Mouse (Mus musculus) embryonic facial prominence, embryonic 14.5 days (tissue): ENCODE measurements around the gene Atg10. TPM values are rescaled to one million over a fixed set of nuclear protein-coding genes. Genes with fewer than 3 reads are reported as not detected.
A peak's percentile ranks its signal among the peaks of the same experiment; 100 is the strongest.

ENCODE experiments used
- ATAC-seq: fragments of 200-750 bp; cut with Nextera tagmentation; 2 replicates; pipeline ENCODE4 v1.8.0; 2017; ENCODE audit warnings: low read depth, moderate number of reproducible peaks, moderate TSS enrichment
- DNase-seq: peaks from one replicate; pipeline ENCODE4 v3.0.0-alpha.2; 2015; ENCODE audit warnings: low spot score
- H3K27ac ChIP-seq: fragments of 300-500 bp; sonication (generic); replicated peaks from 2 replicates; pipeline ENCODE4 v1.5.1; 2014; ENCODE audit warnings: low read depth, mild to moderate bottlenecking, low read length, moderate library complexity
- H3K27me3 ChIP-seq: fragments of 300-500 bp; sonication (generic); replicated peaks from 2 replicates; pipeline ENCODE4 v1.6.1; 2014; ENCODE audit warnings: low read length; ENCODE audit not compliant: control insufficient read depth, insufficient read depth
- H3K36me3 ChIP-seq: fragments of 300-500 bp; sonication (generic); 2 replicates; pipeline ENCODE4 v1.6.1; 2014; ENCODE audit warnings: low read length, mixed read lengths; ENCODE audit not compliant: control insufficient read depth, insufficient read depth
- H3K4me1 ChIP-seq: fragments of 300-500 bp; sonication (generic); 2 replicates; pipeline ENCODE4 v1.6.1; 2014; ENCODE audit warnings: antibody characterized with exemption, low read length; ENCODE audit not compliant: control insufficient read depth, insufficient read depth
- H3K4me2 ChIP-seq: fragments of 300-500 bp; sonication (generic); 2 replicates; pipeline ENCODE4 v1.6.1; 2014; ENCODE audit warnings: low read depth, mild to moderate bottlenecking, low read length, moderate library complexity, mixed read lengths
- H3K4me3 ChIP-seq: fragments of 300-500 bp; sonication (generic); 2 replicates; pipeline ENCODE4 v1.5.1; 2014; ENCODE audit warnings: low read depth, mild to moderate bottlenecking, low read length
- H3K9ac ChIP-seq: fragments of 300-500 bp; sonication (generic); 2 replicates; pipeline ENCODE4 v1.6.1; 2014; ENCODE audit warnings: low read depth, mild to moderate bottlenecking, low read length, moderate library complexity, mixed read lengths
- H3K9me3 ChIP-seq: fragments of 300-500 bp; sonication (generic); 2 replicates; pipeline ENCODE4 v1.6.1; 2016; ENCODE audit warnings: low read length; ENCODE audit not compliant: control insufficient read depth
- WGBS: fragments of 180-500 bp; shearing (Covaris S2); extraction: QIAGEN DNeasy Blood & Tissue Kit; methylation state at CpG from one replicate; pipeline ENCODE4 v1.1.7; 2014; 5-methylcytosine and 5-hydroxymethylcytosine counted together
- polyA plus RNA-seq: library from polyadenylated mRNA; unstranded; fragments of >200 nt; fragmentation: Nextera tagmentation; extraction: Ambion mirVana; gene quantifications from 2 replicates; pipeline ENCODE4 v1.2.1, GENCODE M21; 2014

Gene Atg10
- polyA plus RNA-seq, 1 experiment from 2014 or later: 14.5 TPM

- Histone ChIP-seq H3K4me1 (peaks cover 14% of the 10 kb centered on the region), H3K36me3 (no peaks in the 10 kb centered on the region), H3K9ac (0 out of 2 replicates have a peak overlapping the region, but pooled peaks have one; percentile 31), H3K4me3 (no peak overlapping the region), H3K4me2 (no peak overlapping the region), H3K9me3 (no peaks in the 10 kb centered on the region), H3K27ac (peak overlapping the region; percentile 65), H3K27me3 (no peaks in the 10 kb centered on the region)
- ATAC-seq (peak; percentile 97), DNase-seq (peak; percentile 91)
- WGBS: 36% methylated on average over 11 of the region's 11 CpGs
These were observed 184.5 kb downstream of the Atg10 start for GRCm38 (mm10) chr13:91039201-91039807.

- Histone ChIP-seq H3K36me3 (no peaks in the 10 kb centered on the region), H3K9ac (no peak overlapping the region), H3K4me3 (no peak overlapping the region), H3K27ac (no peak overlapping the region), H3K27me3 (no peaks in the 10 kb centered on the region), H3K9me3 (no peaks in the 10 kb centered on the region), H3K4me1 (peaks cover 14% of the 10 kb centered on the region), H3K4me2 (no peak overlapping the region)
- WGBS: 56% methylated on average over 5 of the region's 5 CpGs
- DNase-seq (no peak), ATAC-seq (no peak)
These were observed 185.1 kb downstream of the Atg10 start for GRCm38 (mm10) chr13:91038636-91039035.

- Histone ChIP-seq H3K9ac (no peak overlapping the region), H3K36me3 (no peaks in the 10 kb centered on the region), H3K4me1 (peaks cover 14% of the 10 kb centered on the region), H3K9me3 (no peaks in the 10 kb centered on the region), H3K4me3 (no peak overlapping the region), H3K27me3 (no peaks in the 10 kb centered on the region), H3K27ac (no peak overlapping the region), H3K4me2 (no peak overlapping the region)
- DNase-seq (no peak), ATAC-seq (no peak)
- 84% methylated on average over 3 of the region's 3 CpGs for WGBS
These were observed 185.7 kb downstream of the Atg10 start for GRCm38 (mm10) chr13:91038034-91038433.

- H3K9ac ChIP-seq: no peak overlapping the region
- no peak overlapping the region for H3K4me3 ChIP-seq
- 88% methylated on average over 6 of the region's 6 CpGs for WGBS
- H3K4me2 ChIP-seq: no peak overlapping the region
- H3K9me3 ChIP-seq: no peaks in the 10 kb centered on the region
- no peak overlapping the region for H3K27ac ChIP-seq
- peaks cover 14% of the 10 kb centered on the region for H3K4me1 ChIP-seq
- no peak for DNase-seq
- ATAC-seq: no peak
- no peaks in the 10 kb centered on the region for H3K27me3 ChIP-seq
- no peaks in the 10 kb centered on the region for H3K36me3 ChIP-seq
These were observed 186.4 kb downstream of the Atg10 start for GRCm38 (mm10) chr13:91037405-91037804.

- Histone ChIP-seq H3K4me3 (no peak overlapping the region), H3K9me3 (no peaks in the 10 kb centered on the region), H3K4me1 (no peaks in the 10 kb centered on the region), H3K27ac (no peak overlapping the region), H3K9ac (no peak overlapping the region), H3K27me3 (no peaks in the 10 kb centered on the region), H3K36me3 (no peaks in the 10 kb centered on the region), H3K4me2 (no peak overlapping the region)
- DNase-seq: no peak
- ATAC-seq: no peak
- 87% methylated on average over 2 of the region's 2 CpGs for WGBS
These were observed 191.9 kb downstream of the Atg10 start for GRCm38 (mm10) chr13:91031836-91032235.

GRCm38 (mm10) chr13:91023447-91023846 is 200.3 kb downstream of the Atg10 start:
- ATAC-seq (no peak), DNase-seq (no peak)
- no peaks in the 10 kb centered on the region for H3K36me3 ChIP-seq
- H3K4me3 ChIP-seq: no peak overlapping the region
- no peak overlapping the region for H3K27ac ChIP-seq
- H3K27me3 ChIP-seq: no peaks in the 10 kb centered on the region
- WGBS: 75% methylated on average over 9 of the region's 9 CpGs
- no peak overlapping the region for H3K4me2 ChIP-seq
- H3K4me1 ChIP-seq: no peaks in the 10 kb centered on the region
- no peaks in the 10 kb centered on the region for H3K9me3 ChIP-seq
- no peak overlapping the region for H3K9ac ChIP-seq

GRCm38 (mm10) chr13:91011851-91012250 is 211.9 kb downstream of the Atg10 start:
- H3K4me1 ChIP-seq: no peaks in the 10 kb centered on the region
- no peak overlapping the region for H3K27ac ChIP-seq
- H3K9me3 ChIP-seq: no peaks in the 10 kb centered on the region
- H3K4me3 ChIP-seq: no peak overlapping the region
- DNase-seq (no peak), ATAC-seq (no peak)
- no peak overlapping the region for H3K9ac ChIP-seq
- H3K4me2 ChIP-seq: no peak overlapping the region
- 46% methylated on average over 3 of the region's 3 CpGs for WGBS
- H3K27me3 ChIP-seq: no peaks in the 10 kb centered on the region
- H3K36me3 ChIP-seq: no peaks in the 10 kb centered on the region

GRCm38 (mm10) chr13:90995034-90995629 is 228.6 kb downstream of the Atg10 start:
- DNase-seq: no peak
- Histone ChIP-seq H3K9ac (no peak overlapping the region), H3K27me3 (no peaks in the 10 kb centered on the region), H3K4me2 (no peak overlapping the region), H3K4me1 (no peaks in the 10 kb centered on the region), H3K36me3 (no peaks in the 10 kb centered on the region), H3K9me3 (no peaks in the 10 kb centered on the region), H3K27ac (no peak overlapping the region), H3K4me3 (no peak overlapping the region)
- WGBS: 81% methylated on average over 2 of the region's 2 CpGs
- no peak for ATAC-seq

- H3K4me3 ChIP-seq: no peak overlapping the region
- no peak for DNase-seq
- WGBS: 77% methylated on average over 13 of the region's 13 CpGs
- no peak overlapping the region for H3K27ac ChIP-seq
- no peak overlapping the region for H3K4me2 ChIP-seq
- H3K4me1 ChIP-seq: no peaks in the 10 kb centered on the region
- ATAC-seq: no peak
- no peaks in the 10 kb centered on the region for H3K27me3 ChIP-seq
- no peaks in the 10 kb centered on the region for H3K36me3 ChIP-seq
- H3K9me3 ChIP-seq: no peaks in the 10 kb centered on the region; the same call in 1 of the 2 replicates
- H3K9ac ChIP-seq: no peak overlapping the region
These were observed 230.2 kb downstream of the Atg10 start for GRCm38 (mm10) chr13:90993602-90994001.
